Mouse (Mus musculus) 416B (cell line): ENCODE measurements around the gene Ppp1r12a.
A peak's percentile ranks its signal among the peaks of the same experiment; 100 is the strongest.

Source experiments
- DNase-seq: peaks from one replicate; pipeline ENCODE4 v3.0.0; 2011; ENCODE audit warnings: low read depth

Gene Ppp1r12a

GRCm38 (mm10) chr10:108291688-108292471 is 129.9 kb downstream of the Ppp1r12a start:
- peak; percentile 89 for DNase-seq

DNA sequence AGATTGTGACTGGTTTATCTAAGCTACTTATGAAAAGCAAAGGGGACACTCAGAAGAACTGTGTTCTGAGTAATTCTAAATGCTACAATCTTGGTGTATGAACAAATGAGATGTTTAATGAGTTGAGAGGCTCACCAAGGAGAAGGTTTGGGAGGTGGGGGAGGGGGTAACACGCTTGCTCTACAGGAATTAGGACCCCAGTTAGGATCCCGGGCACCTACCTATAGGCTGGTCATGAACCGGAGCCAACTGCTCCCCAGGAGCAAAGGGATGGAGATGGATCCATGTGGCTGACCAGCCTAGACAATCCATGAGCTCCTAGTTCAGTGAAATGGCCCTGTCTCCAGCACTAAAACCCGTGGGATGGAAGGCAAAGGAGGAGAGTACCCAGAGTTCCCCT is 130.7 kb downstream of the Ppp1r12a start:
- DNase-seq: no peak

DNA sequence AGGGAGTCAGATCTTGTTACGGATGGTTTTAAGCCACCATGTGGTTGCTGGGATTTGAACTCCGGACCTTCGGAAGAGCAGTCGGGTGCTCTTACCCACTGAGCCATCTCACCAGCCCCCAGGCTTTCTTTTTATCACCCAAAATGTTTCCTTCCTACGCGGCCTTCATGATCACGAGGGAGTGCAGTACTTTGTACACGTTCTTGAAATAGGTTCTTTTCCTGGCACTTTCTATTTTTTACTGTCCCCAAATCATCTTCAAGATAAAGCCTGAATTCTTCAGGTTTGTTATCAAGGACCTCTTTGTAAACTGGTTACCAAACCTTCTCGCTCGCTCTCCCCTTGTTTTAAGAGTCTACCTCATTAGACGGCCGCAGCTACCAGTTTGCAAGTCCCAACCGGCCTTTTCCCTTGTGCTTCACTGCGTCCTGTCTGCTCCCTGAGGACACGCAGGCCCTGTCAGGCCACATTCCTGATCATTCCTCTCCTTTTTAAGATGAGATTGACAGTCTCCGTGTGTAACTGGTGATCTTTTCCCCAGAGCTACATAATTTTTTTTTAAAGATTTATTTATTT is 131.7 kb downstream of the Ppp1r12a start:
- no peak for DNase-seq

DNA sequence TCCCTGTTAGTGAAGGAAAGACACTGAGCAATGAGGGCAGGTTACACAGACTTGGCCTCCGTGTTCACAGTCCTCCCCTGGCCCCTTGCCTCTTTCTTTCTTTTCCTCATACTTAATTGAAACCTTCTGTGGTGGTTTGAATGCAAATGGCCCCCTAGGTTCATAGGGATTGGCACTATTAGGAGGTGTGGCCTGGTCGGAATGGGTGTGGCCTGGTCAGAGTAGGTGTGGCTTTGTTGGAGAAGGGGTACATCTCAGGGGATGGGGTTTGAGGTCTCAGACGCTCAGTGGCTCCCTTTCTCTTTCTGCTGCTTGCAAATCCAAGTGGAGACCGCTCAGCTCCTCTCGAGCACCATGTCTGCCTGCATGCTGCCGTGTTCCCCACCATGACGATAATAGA is 132.8 kb downstream of the Ppp1r12a start:
- DNase-seq: no peak

GRCm38 (mm10) chr10:108296446-108296845 is 134.5 kb downstream of the Ppp1r12a start:
- DNase-seq: no peak

DNA sequence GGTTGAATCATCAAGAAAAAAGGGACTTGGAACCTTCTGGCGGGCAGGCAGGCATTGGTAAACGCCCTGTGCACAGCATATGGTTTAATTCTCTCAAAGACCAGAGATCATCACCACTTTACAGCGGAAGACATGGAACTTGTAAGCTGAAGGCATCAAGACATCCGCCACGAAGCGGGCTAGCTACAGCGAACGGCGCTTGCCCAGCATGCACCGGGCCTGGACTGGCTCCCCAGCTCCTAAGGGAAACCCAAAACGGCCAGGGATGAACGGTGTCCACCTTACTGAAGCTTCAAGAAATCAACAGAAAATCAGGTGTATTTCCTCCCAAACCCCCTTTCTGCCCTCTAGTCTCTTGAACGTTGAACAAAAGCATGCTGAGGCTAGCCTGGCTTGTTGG is 136.3 kb downstream of the Ppp1r12a start:
- DNase-seq: no peak

GRCm38 (mm10) chr10:108298841-108299545 is 137.0 kb downstream of the Ppp1r12a start:
- no peak for DNase-seq

DNA sequence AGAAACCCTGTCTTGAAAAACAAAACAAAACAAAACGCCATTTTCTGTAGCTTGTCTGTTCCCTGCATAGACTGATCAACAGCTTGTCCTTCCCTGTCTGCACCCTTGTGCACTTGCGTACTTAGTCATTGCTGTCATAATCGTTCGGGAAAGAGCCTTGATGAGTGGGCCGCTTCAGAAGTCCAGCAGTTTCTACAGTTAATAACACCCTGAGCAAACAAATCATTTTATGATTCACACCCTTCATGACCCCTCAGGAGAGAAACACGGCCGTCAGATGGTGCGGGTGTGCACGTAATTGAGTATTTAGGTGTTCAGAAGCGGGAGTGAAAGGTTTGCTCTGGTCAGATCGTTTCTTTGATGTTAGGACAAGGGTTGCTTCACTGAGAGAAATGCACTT is 137.8 kb downstream of the Ppp1r12a start:
- no peak for DNase-seq

DNA sequence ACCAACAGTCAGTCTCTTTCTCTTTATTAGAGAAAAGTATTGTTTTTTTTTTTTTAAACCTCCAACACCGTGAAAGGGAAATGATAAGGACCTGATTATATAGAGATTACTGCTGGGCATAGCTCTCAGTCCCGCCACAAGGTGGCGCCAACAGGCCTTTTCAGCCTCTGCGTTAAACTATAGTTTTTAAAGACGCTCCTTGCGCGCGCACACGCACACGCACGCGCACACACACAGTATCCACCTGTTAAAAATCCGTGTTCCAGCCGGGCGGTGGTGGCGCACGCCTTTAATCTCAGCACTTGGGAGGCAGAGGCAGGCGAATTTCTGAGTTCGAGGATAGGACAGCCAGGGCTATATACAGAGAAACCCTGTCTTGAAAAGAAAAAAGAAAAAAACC is 138.8 kb downstream of the Ppp1r12a start:
- peak; percentile 81 for DNase-seq

DNA sequence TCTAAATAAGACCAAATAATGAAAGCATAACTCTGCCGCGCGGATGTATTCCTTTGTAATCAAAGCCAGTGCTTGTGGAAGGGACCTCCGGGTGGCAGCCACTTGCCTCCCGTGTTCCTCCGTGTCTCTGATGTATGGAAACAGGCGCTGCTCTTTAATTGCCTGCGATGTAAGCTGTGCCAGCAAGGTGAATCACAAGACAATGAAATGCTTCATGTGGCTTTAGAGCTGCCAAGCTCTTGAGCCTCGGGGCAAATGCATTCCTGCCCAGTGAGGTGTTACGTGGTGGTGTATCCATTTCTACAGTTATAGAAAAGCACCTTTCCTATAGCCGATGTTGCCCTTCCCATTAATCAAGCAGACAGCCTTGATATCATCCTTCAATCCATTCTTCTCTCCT is 145.8 kb downstream of the Ppp1r12a start:
- no peak for DNase-seq

DNA sequence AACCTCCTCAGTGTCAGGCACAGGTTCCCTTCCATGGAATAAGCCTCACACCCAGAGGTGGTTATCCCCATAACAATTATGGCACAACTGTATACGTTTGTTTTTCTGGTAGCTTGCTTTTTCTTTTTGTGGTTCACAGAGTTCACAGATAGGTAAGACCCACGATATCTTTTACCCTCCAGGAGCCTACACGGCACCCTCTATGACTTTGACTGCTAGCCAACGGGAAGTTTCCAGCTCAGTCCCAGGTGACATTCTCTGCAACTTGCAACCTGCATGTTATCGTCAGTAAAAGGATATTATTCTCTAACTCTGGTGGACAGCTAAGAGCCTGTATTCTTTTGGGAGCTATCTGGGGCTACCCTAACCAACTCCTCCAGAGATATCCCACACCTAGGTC is 148.2 kb downstream of the Ppp1r12a start:
- no peak for DNase-seq

DNA sequence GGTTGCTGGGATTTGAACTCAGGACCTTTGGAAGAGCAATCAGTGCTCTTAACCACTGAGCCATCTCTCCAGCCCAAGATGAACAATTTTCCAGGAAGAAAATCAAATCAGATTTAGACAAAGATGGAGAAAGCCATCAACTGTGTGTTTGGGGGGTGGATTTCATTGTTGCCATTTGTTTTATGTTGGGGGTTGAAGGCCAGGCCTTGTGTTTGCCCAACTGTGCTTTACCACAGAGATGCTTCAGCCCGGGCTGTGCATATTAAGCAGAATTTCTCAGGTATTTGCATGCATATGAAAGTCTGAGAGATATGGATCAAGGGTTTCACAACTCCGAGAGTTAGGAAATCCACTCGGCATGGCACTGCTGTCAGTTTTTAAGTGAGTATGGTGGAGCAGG is 149.4 kb downstream of the Ppp1r12a start:
- no peak for DNase-seq

DNA sequence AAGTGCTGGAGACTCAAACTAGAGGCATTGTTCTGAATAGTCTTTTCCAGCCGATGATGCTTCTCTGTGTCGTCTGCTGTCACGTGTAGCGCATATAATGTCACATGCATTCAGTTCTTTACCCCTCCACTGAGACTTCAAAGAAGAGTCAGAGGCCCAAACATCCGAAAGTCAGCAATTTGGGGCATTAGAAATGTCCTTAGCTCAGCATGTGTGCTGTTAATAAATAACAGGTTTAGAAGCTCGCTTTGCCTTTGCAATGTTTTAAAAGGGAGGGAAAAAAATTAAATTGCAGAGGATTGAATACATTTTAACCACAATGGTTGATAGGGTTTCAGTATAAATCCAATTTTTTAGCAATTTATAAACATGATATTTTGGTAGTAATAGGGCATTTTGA is 151.9 kb downstream of the Ppp1r12a start:
- no peak for DNase-seq

DNA sequence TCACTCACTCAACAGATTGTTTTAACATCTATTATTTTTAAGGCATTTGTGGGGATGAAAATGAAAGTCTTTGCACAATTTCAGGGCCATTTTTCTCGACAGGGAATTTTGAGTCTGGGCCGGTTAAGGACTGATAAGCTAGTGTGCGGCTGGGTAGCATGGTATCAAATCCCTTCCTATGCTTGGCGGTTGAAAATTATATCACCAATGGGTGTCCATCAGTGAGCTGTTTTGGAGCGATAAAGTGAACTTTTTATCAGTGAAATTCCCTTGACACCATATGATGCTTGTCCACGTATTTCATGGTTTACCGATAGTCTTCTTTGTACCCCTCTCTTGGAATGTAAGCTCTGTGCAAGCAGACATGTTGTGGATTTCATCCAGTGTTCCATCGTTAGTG is 152.4 kb downstream of the Ppp1r12a start:
- no peak for DNase-seq

DNA sequence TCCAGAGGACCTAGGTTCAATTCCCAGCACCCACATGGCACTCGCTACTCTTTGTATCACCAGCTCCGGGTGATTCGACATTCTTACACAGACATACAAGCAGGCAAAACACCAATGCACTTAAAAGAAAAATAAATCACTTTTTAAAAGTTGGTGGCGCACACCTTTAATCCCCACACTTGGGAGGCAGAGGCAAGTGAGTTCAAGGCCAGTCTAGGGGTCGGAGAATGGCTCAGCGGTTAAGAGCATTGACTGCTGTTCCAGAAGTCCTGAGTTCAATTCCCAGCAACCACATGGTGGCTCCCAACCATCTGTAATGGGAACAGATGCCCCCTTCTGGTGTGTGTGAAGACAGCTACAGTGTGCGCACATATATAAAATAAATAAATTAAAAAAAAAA is 153.2 kb downstream of the Ppp1r12a start:
- no peak for DNase-seq

DNA sequence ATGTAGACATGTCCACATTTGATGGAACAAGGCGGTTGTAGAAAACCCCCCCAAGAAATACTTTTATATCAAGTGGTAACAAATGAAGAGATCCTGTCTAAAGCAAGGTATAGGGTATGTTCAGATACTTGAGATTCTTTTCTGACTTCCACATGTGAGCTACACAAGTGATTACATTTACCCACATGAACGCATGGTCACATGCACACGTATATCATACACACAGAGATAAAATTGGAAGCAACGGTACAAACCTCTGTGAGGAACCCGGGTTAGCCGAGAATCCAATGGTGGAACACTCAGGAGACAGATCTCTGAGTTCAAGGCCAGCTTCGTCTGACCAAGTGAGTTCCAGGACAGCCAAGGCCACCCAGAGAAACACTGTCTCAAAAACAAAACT is 166.4 kb downstream of the Ppp1r12a start:
- no peak for DNase-seq

DNA sequence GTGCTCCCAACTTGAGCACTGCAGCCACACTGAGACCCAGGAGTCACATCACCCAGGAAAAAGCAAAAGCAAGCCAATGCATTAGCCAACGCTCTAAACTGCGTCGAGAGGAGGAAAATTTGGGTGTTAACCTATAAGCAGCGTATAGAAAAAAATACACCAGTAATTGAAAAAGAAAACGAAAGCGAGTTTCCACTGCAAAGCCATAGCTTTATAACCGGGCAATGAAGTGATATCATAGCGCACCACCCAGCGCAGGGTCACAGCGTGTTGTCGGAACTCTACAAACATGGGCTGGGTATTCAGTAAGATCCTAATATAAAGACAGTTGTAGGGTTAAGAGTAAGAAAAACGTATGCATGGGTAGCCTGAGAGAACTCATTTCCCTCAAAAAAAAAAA is 167.0 kb downstream of the Ppp1r12a start:
- DNase-seq: no peak

GRCm38 (mm10) chr10:108329771-108330170 is 167.8 kb downstream of the Ppp1r12a start:
- no peak for DNase-seq

- no peak for DNase-seq
These were observed 169.0 kb downstream of the Ppp1r12a start for GRCm38 (mm10) chr10:108330964-108331363.

DNA sequence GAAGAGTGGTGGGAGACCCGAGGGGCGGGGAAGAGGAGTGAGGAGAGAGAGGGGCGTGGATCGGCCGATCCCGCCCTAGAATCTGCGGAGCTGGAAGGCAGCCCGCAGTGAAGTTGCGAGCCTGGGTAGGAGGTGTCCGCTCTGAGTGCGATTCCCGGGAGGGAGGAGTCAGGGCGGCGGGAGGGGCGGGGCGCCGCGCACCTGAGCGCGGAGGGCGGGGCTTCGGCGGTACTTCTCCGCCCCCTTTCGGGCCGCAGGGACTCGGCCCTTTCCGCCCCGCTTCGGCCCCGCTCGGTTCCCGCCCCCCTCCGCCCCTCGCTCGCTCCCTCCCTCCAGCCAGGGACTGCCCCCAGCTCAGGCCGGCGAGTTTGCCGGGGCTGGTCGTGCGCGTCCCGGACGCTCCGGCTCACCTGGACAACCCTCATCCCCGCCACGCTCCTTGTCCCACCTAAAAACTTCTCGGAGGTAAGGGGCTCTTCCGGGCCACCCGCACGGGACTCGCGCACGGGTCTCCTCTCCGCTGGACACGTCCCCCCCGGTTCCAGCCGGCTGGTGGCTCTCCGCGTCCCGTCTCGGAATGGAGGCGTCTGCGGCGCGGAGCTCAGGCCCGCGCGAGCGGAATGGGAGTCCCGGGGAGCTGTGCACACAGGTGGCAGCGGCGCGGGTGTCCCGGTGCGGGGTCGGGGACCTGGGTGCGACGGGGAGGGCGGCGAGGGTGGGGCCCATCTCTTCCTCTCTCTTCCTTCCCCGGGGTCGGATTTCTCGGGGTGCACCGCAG is 170.0 kb downstream of the Ppp1r12a start, which contains the start of gene Pawr:
Gene Pawr (plus strand): TSS at position 338 of the 778 bp plus-strand sequence.
- no peak for DNase-seq

- DNase-seq: no peak
These were observed 170.9 kb downstream of the Ppp1r12a start for GRCm38 (mm10) chr10:108332571-108333541.
